Mouse (Mus musculus) forebrain, embryonic 16.5 days (tissue): ENCODE measurements at regions not wholly inside any gene's neighbourhood (a gene's known extent, or its start where the extent isn't known, plus 50 kb on each side); places are given as distances from the start of the nearest gene placed in this dataset.

ENCODE experiments used
- ATAC-seq: fragments of 200-750 bp; cut with Nextera tagmentation; 2 replicates; pipeline ENCODE4 v1.8.0; 2017; ENCODE audit warnings: mild to moderate bottlenecking, moderate library complexity
- H3K27ac ChIP-seq: fragments of 300-500 bp; sonication (generic); 2 replicates; pipeline ENCODE4 v1.5.1; 2014; ENCODE audit warnings: low read length, control low read depth
- H3K27me3 ChIP-seq: fragments of 300-500 bp; sonication (generic); replicated peaks from 2 replicates; pipeline ENCODE4 v1.6.1; 2014; ENCODE audit warnings: low read length; ENCODE audit not compliant: control insufficient read depth, insufficient read depth
- H3K36me3 ChIP-seq: fragments of 300-500 bp; sonication (generic); 2 replicates; pipeline ENCODE4 v1.6.1; 2014; ENCODE audit not compliant: control insufficient read depth, insufficient read depth
- H3K4me1 ChIP-seq: fragments of 300-500 bp; sonication (generic); replicated peaks from 2 replicates; pipeline ENCODE4 v1.6.1; 2014; ENCODE audit warnings: low read length; ENCODE audit not compliant: control insufficient read depth, insufficient read depth
- H3K4me2 ChIP-seq: fragments of 300-500 bp; sonication (generic); 2 replicates; pipeline ENCODE4 v1.6.1; 2014; ENCODE audit warnings: mild to moderate bottlenecking, low read length, control low read depth
- H3K4me3 ChIP-seq: fragments of 300-500 bp; sonication (generic); replicated peaks from 2 replicates; pipeline ENCODE4 v1.5.1; 2014; ENCODE audit warnings: mild to moderate bottlenecking, low read length, control low read depth
- H3K9ac ChIP-seq: fragments of 300-500 bp; sonication (generic); replicated peaks from 2 replicates; pipeline ENCODE4 v1.6.1; 2014; ENCODE audit warnings: low read depth, low read length, control low read depth
- H3K9me3 ChIP-seq: fragments of 300-500 bp; sonication (generic); 2 replicates; pipeline ENCODE4 v1.6.1; 2016; ENCODE audit warnings: low read length; ENCODE audit not compliant: control insufficient read depth
- WGBS: fragments of 180-500 bp; shearing (Covaris S2); extraction: QIAGEN DNeasy Blood & Tissue Kit; methylation state at CpG from one replicate; pipeline ENCODE4 v1.1.7; 2014; 5-methylcytosine and 5-hydroxymethylcytosine counted together

- no peak overlapping the region for H3K27ac ChIP-seq
- H3K4me1 ChIP-seq, result peaks cover 2% of the 10 kb centered on the region; the same call in 1 of the 2 replicates
- no peak; the same call in 1 of the 2 replicates for ATAC-seq
- no peak overlapping the region for H3K9ac ChIP-seq
- no peak overlapping the region for H3K4me2 ChIP-seq
- no peaks in the 10 kb centered on the region for H3K9me3 ChIP-seq
- no peaks in the 10 kb centered on the region for H3K27me3 ChIP-seq
- no peak overlapping the region for H3K4me3 ChIP-seq
- 69% methylated on average over 1 of the region's 1 CpGs for WGBS
- no peaks in the 10 kb centered on the region for H3K36me3 ChIP-seq
These were observed 758.5 kb downstream of the Pla2g4a start for GRCm38 (mm10) chr1:149202631-149203030.

DNA sequence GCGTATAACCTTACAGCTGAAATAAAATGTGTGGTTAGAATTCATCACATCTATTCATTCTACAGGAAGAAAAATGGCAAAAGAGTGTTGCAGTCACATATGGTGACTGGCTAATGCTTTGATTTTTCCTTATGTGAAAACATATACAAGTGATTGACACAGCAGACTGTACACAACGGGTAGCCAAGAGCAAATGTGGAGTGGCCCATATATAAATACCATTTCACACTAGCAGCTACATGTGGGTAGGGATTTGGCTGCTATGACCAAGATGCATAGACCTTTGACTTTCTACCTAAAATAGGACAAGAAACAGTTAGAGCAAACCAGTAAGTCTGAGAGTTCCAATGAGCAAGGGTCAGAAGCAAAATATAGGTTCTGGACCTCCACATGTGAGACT, 761.8 kb downstream of the Pla2g4a start:
- Histone ChIP-seq H3K27me3 (no peaks in the 10 kb centered on the region), H3K4me3 (no peak overlapping the region), H3K27ac (no peak overlapping the region), H3K4me1 (peaks cover 2% of the 10 kb centered on the region; the same call in 1 of the 2 replicates), H3K9me3 (no peaks in the 10 kb centered on the region), H3K36me3 (no peaks in the 10 kb centered on the region), H3K9ac (no peak overlapping the region), H3K4me2 (no peak overlapping the region)
- 46% methylated on average over 2 of the region's 2 CpGs for WGBS
- no peak for ATAC-seq

DNA sequence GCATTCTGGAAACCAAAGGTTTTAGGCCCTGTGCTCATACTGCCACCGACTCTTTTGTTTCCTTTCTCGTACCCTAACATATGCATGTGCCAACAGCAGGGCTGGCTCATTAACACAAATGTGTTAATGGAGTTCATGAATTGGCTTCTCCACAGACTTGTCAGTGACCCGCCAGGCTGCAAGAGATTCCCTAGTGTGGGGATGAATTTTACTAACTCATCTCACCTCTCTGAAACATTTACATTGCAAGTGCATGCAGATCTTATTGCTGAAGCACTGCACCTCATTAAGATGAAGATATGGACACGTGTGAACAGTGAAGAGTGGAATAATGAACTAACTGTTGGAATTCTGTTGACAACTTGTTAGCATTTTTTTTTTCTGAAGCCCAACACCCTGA, 762.2 kb downstream of the Pla2g4a start:
- ATAC-seq, result peak; percentile 95
- WGBS, result 16% methylated on average over 4 of the region's 4 CpGs
- Histone ChIP-seq H3K27me3 (no peaks in the 10 kb centered on the region), H3K4me1 (peaks cover 2% of the 10 kb centered on the region; the same call in 1 of the 2 replicates), H3K9ac (no peak overlapping the region), H3K9me3 (no peaks in the 10 kb centered on the region), H3K27ac (no peak overlapping the region), H3K4me3 (no peak overlapping the region), H3K36me3 (no peaks in the 10 kb centered on the region), H3K4me2 (no peak overlapping the region)
